Mouse (Mus musculus): ENCODE results near the gene AI854703.

DNA sequence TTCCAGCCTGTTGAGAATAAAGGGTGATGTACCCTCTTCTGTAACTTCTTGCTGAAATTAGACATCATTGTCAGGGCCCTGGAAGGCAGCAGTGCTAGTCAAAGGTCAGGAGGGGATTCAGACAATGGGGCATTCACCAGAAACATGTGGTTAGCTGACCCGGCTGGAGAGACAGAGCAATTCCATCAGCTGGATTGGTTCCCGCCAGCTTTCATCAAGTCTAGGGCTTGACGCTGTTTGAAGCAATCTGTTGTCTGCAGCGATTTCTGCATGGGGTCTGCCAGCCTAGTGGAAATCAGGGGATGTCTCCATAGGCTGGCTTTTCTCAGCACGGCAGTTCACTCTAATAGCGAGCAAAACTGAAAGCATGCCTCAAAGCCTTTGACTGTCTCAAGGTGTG lies 10.0 kb downstream of the AI854703 start:
- TF ChIP-seq CTCF (IDR thresholded peaks at IDR 0.05; ENCODE audit: borderline replicate concordance, extremely low read depth, insufficient read depth, insufficient read length) (no peak), POLR2A (IDR thresholded peaks at IDR 0.05; ENCODE audit: borderline replicate concordance, extremely low read depth, insufficient read depth, insufficient read length, poor library complexity, severe bottlenecking) (no peak)
